Mouse (Mus musculus): ENCODE data around the gene Kcnh2. TPM values are rescaled to one million over a fixed set of nuclear protein-coding genes. Genes with fewer than 3 reads are reported as not detected.

The Kcnh2 gene
- total and polyA plus RNA-seq, 3 experiments, result 59.3 to 121 (median 68.5) TPM

DNA sequence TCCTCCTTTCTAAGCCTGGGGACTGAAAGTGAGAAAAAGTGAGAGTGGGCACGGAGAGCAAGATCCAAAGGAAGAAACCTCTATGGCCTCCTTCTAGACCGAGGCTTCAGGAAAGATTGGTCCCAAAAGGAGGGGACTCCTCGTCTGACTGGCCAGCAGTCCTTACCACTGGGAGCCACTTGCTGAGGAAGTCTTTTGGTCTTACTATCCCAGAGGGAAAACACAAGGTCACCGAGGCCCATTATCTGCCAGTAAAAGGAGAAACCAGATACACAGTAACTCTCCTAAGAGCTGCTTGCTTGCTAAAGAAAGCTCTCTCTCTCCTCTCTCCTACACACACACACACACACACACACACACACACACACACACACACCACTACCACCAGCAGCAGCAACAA lies 1.9 kb upstream of the Kcnh2 start:
- intact Hi-C loops (cut with DNase I), result loop anchor here (2.0 kb wide), 1 partner anchor 17 kb away; no protein-coding TSS in a partner anchor
- TF ChIP-seq EP300 (IDR thresholded peaks at IDR 0.05; ENCODE audit: insufficient read depth, low read depth, low read length) (no peak), CTCF (IDR thresholded peaks at IDR 0.05) (no peak), POLR2A (IDR thresholded peaks at IDR 0.05; ENCODE audit: insufficient read depth, low read depth, low read length) (no peak)
- H3K9ac ChIP-seq (ENCODE audit: low read depth, low read length), result no peak overlapping the region
- peaks cover 6% of the 10 kb centered on the region for H3K4me1 ChIP-seq (ENCODE audit: control insufficient read depth, insufficient read depth, low read length)
- peak overlapping the region; percentile 92; the same call in 1 of the 2 replicates for H3K27ac ChIP-seq
- 36% methylated on average over 4 of the region's 4 CpGs for WGBS
- no peaks in the 10 kb centered on the region for H3K79me2 ChIP-seq (replicated peaks; ENCODE audit: control insufficient read depth, insufficient read depth, low read length)
- no peaks in the 10 kb centered on the region; the same call in 1 of the 2 replicates for H3K27me3 ChIP-seq (ENCODE audit: control insufficient read depth, insufficient read depth, low read length)
- no peak for DNase-seq
- H3K4me3 ChIP-seq, result no peak overlapping the region
- H3K36me3 ChIP-seq (ENCODE audit: control insufficient read depth, insufficient read depth, low read length), result no peaks in the 10 kb centered on the region; the same call in 1 of the 2 replicates

DNA sequence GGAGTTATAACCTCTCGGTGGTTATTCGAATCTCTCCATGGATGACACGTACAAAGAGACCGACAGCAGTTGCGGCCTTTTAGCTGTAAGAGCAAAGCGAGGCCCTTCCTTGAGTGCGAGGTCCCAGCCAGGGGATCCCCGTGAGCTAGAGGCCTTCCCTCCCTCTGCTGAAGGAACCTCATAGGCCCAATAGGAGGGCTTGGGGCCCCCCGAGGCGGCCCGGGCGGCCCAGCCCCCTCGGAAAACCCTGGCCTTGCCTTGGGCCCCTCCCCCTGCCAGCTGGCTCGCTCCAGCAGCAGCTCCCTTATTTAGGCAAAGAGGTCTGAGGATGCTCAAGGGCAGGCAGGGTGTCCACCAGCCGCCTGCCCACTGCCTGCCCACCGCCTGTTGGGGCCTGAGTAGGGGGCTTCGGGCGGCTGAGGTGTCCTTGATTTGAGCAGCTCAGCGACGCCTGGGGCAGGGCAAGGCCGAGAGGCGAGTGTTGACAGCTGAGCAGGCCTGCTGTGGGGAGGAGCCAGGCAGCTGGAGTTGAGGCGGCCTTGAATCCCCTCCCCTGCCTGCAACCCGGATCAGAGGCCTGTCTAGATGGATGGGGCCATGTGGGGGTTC lies 951 bp upstream of the Kcnh2 start:
- Histone ChIP-seq H3K27me3 (ENCODE audit: control insufficient read depth, insufficient read depth, low read length) (no peaks in the 10 kb centered on the region; the same call in 1 of the 2 replicates), H3K36me3 (ENCODE audit: control insufficient read depth, insufficient read depth, low read length) (no peaks in the 10 kb centered on the region; the same call in 1 of the 2 replicates), H3K79me2 (replicated peaks; ENCODE audit: control insufficient read depth, insufficient read depth, low read length) (no peaks in the 10 kb centered on the region), H3K4me3 (peak overlapping the region; percentile 66; the same call in 1 of the 2 replicates), H3K9ac (ENCODE audit: low read depth, low read length) (peak overlapping the region; percentile 57), H3K27ac (peak overlapping the region; percentile 92), H3K4me1 (ENCODE audit: control insufficient read depth, insufficient read depth, low read length) (peaks cover 6% of the 10 kb centered on the region)
- 15% methylated on average over 24 of the region's 24 CpGs for WGBS
- intact Hi-C loops (cut with DNase I), result loop anchor here (2.0 kb wide), 1 partner anchor 16 kb away; no protein-coding TSS in a partner anchor
- peak; percentile 71 to 74 for DNase-seq
- TF ChIP-seq POLR2A (IDR thresholded peaks at IDR 0.05; ENCODE audit: insufficient read depth, low read depth, low read length) (peak; percentile 16; the same call in 1 of the 2 replicates), EP300 (IDR thresholded peaks at IDR 0.05; ENCODE audit: insufficient read depth, low read depth, low read length) (no peak)

DNA sequence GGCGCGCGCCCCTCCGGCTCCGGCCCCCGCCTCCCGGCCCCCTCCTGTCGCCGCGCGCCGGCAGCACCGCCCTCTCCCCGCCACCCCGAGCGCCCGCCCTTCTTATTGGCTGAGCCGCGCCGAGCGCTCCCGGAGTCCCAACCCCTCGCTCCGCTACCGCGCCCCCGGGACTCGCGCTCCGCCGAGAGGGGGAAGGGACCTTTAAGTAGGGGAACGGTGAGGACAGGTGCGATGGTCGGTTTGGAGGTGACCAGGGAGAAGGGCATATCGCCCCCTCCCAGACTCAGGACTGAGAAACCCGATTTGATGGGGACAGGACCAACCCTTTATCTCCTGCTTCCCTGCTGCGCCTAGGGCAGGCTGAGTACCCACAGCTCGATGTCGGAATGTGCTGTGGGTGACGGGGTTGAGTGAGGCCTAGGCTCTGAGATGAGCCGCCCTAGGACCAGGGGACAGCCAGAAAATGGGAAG lies 332 bp upstream of the Kcnh2 start:
- intact Hi-C loops (cut with DNase I), result loop anchor here (2.0 kb wide), 1 partner anchor 15 kb away; no protein-coding TSS in a partner anchor
- no peak for TF ChIP-seq CTCF (IDR thresholded peaks at IDR 0.05)
- TF ChIP-seq POLR2A (IDR thresholded peaks at IDR 0.05; ENCODE audit: insufficient read depth, low read depth, low read length), result peak; percentile 80
- TF ChIP-seq EP300 (IDR thresholded peaks at IDR 0.05; ENCODE audit: insufficient read depth, low read depth, low read length), result peak; percentile 49; the same call in 1 of the 2 replicates
- Histone ChIP-seq H3K27me3 (ENCODE audit: control insufficient read depth, insufficient read depth, low read length) (no peaks in the 10 kb centered on the region; the same call in 1 of the 2 replicates), H3K9ac (ENCODE audit: low read depth, low read length) (peak overlapping the region; percentile 72), H3K36me3 (ENCODE audit: control insufficient read depth, insufficient read depth, low read length) (no peaks in the 10 kb centered on the region; the same call in 1 of the 2 replicates), H3K4me3 (peak overlapping the region; percentile 66), H3K27ac (peak overlapping the region; percentile 92), H3K4me1 (ENCODE audit: control insufficient read depth, insufficient read depth, low read length) (peaks cover 6% of the 10 kb centered on the region), H3K79me2 (replicated peaks; ENCODE audit: control insufficient read depth, insufficient read depth, low read length) (no peaks in the 10 kb centered on the region)
- peak; percentile 85 to 88 for DNase-seq
- under 1% methylated on average over 30 of the region's 41 CpGs for WGBS

DNA sequence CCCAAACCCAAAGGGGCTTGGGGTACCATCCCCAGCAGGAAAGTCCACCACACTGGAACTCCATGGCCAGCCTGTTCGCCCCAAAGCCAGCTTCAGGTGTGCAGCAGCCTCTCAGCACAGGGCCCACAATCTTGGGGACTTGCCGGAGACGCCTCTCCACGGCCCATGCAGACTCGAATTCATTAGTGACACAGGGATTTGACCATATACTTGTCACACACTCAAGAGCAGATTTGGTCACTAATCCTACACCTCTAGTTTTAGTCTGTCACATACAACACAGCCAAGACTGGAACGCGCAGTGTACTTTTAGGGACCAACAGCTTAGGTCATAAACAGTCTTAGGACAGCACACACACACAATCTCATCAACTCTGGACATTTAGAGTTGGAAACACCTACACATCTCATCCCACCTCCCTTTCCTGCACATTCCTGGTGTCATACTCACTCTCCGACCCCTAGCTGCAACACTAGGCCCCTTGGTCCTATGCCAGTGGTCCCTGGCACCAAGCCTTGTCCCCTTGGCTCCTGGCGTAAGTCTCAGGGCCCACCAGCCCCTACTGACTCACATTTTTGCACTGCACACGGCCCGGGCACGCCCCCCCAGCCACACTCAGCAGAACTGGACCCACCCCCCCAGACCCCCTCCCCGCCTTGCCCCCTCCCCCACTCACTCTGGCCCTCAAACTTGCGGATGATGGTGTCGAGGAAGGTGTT lies 713 bp downstream of the Kcnh2 start:
- Histone ChIP-seq H3K4me3 (peak overlapping the region; percentile 66), H3K27ac (peak overlapping the region; percentile 83), H3K79me2 (replicated peaks; ENCODE audit: control insufficient read depth, insufficient read depth, low read length) (no peaks in the 10 kb centered on the region), H3K27me3 (ENCODE audit: control insufficient read depth, insufficient read depth, low read length) (no peaks in the 10 kb centered on the region; the same call in 1 of the 2 replicates), H3K4me1 (ENCODE audit: control insufficient read depth, insufficient read depth, low read length) (peaks cover 6% of the 10 kb centered on the region), H3K36me3 (ENCODE audit: control insufficient read depth, insufficient read depth, low read length) (no peaks in the 10 kb centered on the region; the same call in 1 of the 2 replicates), H3K9ac (ENCODE audit: low read depth, low read length) (peak overlapping the region; percentile 72)
- DNase-seq, result peak in 1 of 2 experiments; percentile 42
- WGBS, result 49% methylated on average over 12 of the region's 15 CpGs
- TF ChIP-seq CTCF (IDR thresholded peaks at IDR 0.05), result no peak
- TF ChIP-seq POLR2A (IDR thresholded peaks at IDR 0.05; ENCODE audit: insufficient read depth, low read depth, low read length), result no peak
- no peak for TF ChIP-seq EP300 (IDR thresholded peaks at IDR 0.05; ENCODE audit: insufficient read depth, low read depth, low read length)
- intact Hi-C loops (cut with DNase I), result no loop called here

DNA sequence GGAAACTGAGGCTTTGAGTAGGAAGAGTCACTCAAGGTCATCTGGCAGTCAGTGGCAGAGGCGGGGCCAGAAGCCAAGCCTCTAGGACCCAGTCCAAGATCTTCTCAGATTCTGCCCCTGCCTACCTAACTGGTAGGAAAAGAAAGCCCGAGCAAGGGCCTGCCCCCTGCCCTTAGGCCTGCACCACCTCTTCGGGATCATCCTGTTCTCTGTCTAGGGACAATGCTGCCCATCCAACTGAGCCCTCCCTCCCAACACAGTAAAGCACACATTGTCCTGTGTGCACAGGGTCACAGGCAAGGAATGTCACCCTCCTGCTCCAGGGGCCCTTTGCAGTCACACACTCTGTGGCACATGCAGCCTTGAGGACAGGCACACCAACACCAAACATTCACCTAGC lies 1.3 kb downstream of the Kcnh2 start:
- peak overlapping the region; percentile 39 for H3K9ac ChIP-seq (ENCODE audit: low read depth, low read length)
- WGBS, result 60% methylated on average over 3 of the region's 3 CpGs
- TF ChIP-seq POLR2A (IDR thresholded peaks at IDR 0.05; ENCODE audit: insufficient read depth, low read depth, low read length), result peak; percentile 68; the same call in 1 of the 2 replicates
- TF ChIP-seq CTCF (IDR thresholded peaks at IDR 0.05), result no peak
- TF ChIP-seq EP300 (IDR thresholded peaks at IDR 0.05; ENCODE audit: insufficient read depth, low read depth, low read length), result peak; percentile 97

More for the DNA sequence above, 1.3 kb downstream of the Kcnh2 start:
- H3K4me1 ChIP-seq (ENCODE audit: control insufficient read depth, insufficient read depth, low read length), result peaks cover 7% of the 10 kb centered on the region
- H3K27ac ChIP-seq, result peak overlapping the region; percentile 83
- DNase-seq, result peak; percentile 50 to 60
- no peaks in the 10 kb centered on the region for H3K79me2 ChIP-seq (replicated peaks; ENCODE audit: control insufficient read depth, insufficient read depth, low read length)
- intact Hi-C loops (cut with DNase I), result no loop called here
- peaks cover 2% of the 10 kb centered on the region; the same call in 1 of the 2 replicates for H3K36me3 ChIP-seq (ENCODE audit: control insufficient read depth, insufficient read depth, low read length)
- H3K27me3 ChIP-seq (ENCODE audit: control insufficient read depth, insufficient read depth, low read length), result no peaks in the 10 kb centered on the region; the same call in 1 of the 2 replicates
- peak overlapping the region; percentile 66 for H3K4me3 ChIP-seq
